Mouse (Mus musculus) liver, postnatal 0 days (tissue): ENCODE measurements around the gene Tdp1. TPM values are rescaled to one million over a fixed set of nuclear protein-coding genes. Genes with fewer than 3 reads are reported as not detected.

Experiments used
- ATAC-seq: fragments of 200-750 bp; cut with Nextera tagmentation; 2 replicates; pipeline ENCODE4 v1.8.0; 2017; ENCODE audit warnings: mild to moderate bottlenecking, moderate library complexity
- DNase-seq: peaks from one replicate; pipeline ENCODE4 v3.0.0-alpha.2; 2016
- H3K27ac ChIP-seq: fragments of 300-500 bp; sonication (generic); 2 replicates; pipeline ENCODE4 v1.5.1; 2014; ENCODE audit warnings: antibody characterized with exemption, moderate library complexity, mild to moderate bottlenecking, low read depth
- H3K27me3 ChIP-seq: fragments of 300-500 bp; sonication (generic); 2 replicates; pipeline ENCODE4 v1.6.1; 2014; ENCODE audit warnings: low read length, control low read depth, mixed read lengths; ENCODE audit not compliant: insufficient read depth
- H3K36me3 ChIP-seq: fragments of 300-500 bp; sonication (generic); replicated peaks from 2 replicates; pipeline ENCODE4 v1.6.1; 2014; ENCODE audit warnings: mild to moderate bottlenecking, control low read depth, low read length, moderate library complexity, mixed read lengths; ENCODE audit not compliant: insufficient read depth
- H3K4me1 ChIP-seq: fragments of 300-500 bp; sonication (generic); 2 replicates; pipeline ENCODE4 v1.6.1; 2014; ENCODE audit warnings: antibody characterized with exemption, mild to moderate bottlenecking, control low read depth; ENCODE audit not compliant: insufficient read depth
- H3K4me2 ChIP-seq: fragments of 300-500 bp; sonication (generic); 2 replicates; pipeline ENCODE4 v1.6.1; 2014; ENCODE audit warnings: low read depth, mild to moderate bottlenecking, low read length, moderate library complexity, mixed read lengths
- H3K4me3 ChIP-seq: fragments of 300-500 bp; sonication (generic); 2 replicates; pipeline ENCODE4 v1.5.1; 2014; ENCODE audit warnings: low read depth, low read length
- H3K9ac ChIP-seq: fragments of 300-500 bp; sonication (generic); replicated peaks from 2 replicates; pipeline ENCODE4 v1.6.1; 2014; ENCODE audit warnings: mild to moderate bottlenecking, moderate library complexity
- H3K9me3 ChIP-seq: fragments of 300-500 bp; sonication (generic); 2 replicates; pipeline ENCODE4 v1.6.1; 2016; ENCODE audit warnings: mild to moderate bottlenecking, control low read depth, low read length, mixed read lengths
- CTCF ChIP-seq: sonication (generic); IDR thresholded peaks from 2 replicates; pipeline ENCODE4 v1.5.1; 2016; ENCODE audit warnings: antibody characterized with exemption, low read depth
- EP300 ChIP-seq: IDR thresholded peaks from 2 replicates; pipeline ENCODE4 v1.6.1; 2016; ENCODE audit warnings: antibody characterized with exemption, low read depth, mild to moderate bottlenecking
- WGBS: fragments of 180-500 bp; shearing (Covaris S2); extraction: QIAGEN DNeasy Blood & Tissue Kit; methylation state at CpG from one replicate; pipeline ENCODE4 v1.1.7; 2014; ENCODE audit not compliant: insufficient replicate concordance; 5-methylcytosine and 5-hydroxymethylcytosine counted together
- polyA plus RNA-seq: library from polyadenylated mRNA; unstranded; fragments of >200 nt; fragmentation: Nextera tagmentation; extraction: Ambion mirVana; gene quantifications from 2 replicates; pipeline ENCODE4 v1.2.1, GENCODE M21; 2015

Tdp1 gene
- polyA plus RNA-seq, 1 experiment from 2014 or later = 12.4 TPM

- DNase-seq (no peak), ATAC-seq (no peak)
- peak overlapping the region; percentile 89 for H3K27ac ChIP-seq
- TF ChIP-seq CTCF (no peak), EP300 (no peak)
- no peaks in the 10 kb centered on the region for H3K27me3 ChIP-seq
- H3K9me3 ChIP-seq = no peaks in the 10 kb centered on the region
- H3K9ac ChIP-seq = peak overlapping the region; percentile 92
- H3K4me1 ChIP-seq = peaks cover 18% of the 10 kb centered on the region
- peak overlapping the region; percentile 97 for H3K4me2 ChIP-seq
- no peaks in the 10 kb centered on the region for H3K36me3 ChIP-seq
- H3K4me3 ChIP-seq = peak overlapping the region; percentile 83
- 50% methylated on average over 8 of the region's 8 CpGs for WGBS
Observed at GRCm38 (mm10) chr12:99885282-99885901, 1.1 kb downstream of the Tdp1 start.

DNA sequence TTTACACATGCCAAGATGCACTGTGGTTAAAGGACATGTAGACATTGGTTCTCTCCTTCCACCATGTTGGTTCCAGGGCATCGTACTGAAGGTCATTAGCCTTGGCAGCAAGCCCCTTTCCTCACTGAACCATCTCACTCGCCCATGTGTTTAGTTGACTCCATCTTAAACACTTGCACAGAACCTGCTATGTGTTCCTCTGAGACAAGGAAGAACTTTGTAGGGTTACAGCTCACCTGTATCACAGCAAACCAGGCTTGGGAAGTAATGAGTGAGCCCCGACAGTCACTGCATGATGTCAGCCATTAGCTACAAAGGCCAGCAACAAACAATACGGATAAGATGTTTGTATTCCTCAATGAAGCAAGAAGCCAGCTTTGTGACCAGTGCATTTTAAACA lies 13.5 kb downstream of the Tdp1 start:
- no peaks in the 10 kb centered on the region for H3K9me3 ChIP-seq
- H3K4me2 ChIP-seq = no peak overlapping the region
- no peak overlapping the region for H3K4me3 ChIP-seq
- TF ChIP-seq CTCF = no peak
- TF ChIP-seq EP300 = no peak
- 82% methylated on average over 4 of the region's 4 CpGs for WGBS
- no peak overlapping the region for H3K27ac ChIP-seq
- no peak for DNase-seq
- no peaks in the 10 kb centered on the region for H3K27me3 ChIP-seq
- no peak for ATAC-seq
- peaks cover 25% of the 10 kb centered on the region for H3K36me3 ChIP-seq
- no peak overlapping the region for H3K9ac ChIP-seq
- no peaks in the 10 kb centered on the region for H3K4me1 ChIP-seq

DNA sequence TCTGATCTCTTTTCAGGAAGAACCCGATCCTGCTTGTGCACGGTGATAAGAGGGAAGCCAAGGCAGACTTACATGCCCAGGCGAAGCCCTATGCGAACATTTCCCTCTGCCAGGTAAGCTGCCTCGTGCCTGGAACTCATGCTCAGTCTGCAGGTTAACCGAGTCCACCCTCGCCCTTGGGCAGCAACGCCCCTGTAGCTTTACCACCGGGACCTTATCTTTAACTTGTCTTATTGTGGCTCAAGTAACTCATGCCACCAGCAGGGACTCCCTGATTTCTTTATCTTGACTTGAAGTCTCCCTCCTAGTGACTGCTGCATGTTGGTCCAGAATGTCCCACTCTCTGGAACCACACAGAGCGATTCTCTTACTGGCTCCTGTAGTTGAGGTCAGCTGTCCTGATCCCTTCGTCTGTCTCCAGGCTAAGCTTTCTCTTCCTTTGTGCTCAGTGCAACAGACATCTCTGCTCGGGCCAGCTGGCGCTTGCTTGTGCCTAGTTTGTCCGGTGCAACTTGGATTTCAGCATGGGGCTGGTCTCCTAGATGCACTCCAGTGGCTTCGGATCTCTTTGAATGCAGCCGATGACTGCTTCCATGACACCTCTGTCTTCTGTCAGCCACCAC lies 14.0 kb downstream of the Tdp1 start:
- H3K4me3 ChIP-seq = no peak overlapping the region
- no peaks in the 10 kb centered on the region for H3K9me3 ChIP-seq
- DNase-seq (no peak), ATAC-seq (no peak)
- H3K27ac ChIP-seq = no peak overlapping the region
- H3K27me3 ChIP-seq = no peaks in the 10 kb centered on the region
- TF ChIP-seq CTCF (no peak), EP300 (no peak)
- H3K4me2 ChIP-seq = no peak overlapping the region
- H3K4me1 ChIP-seq = no peaks in the 10 kb centered on the region
- peaks cover 25% of the 10 kb centered on the region for H3K36me3 ChIP-seq
- no peak overlapping the region for H3K9ac ChIP-seq
- WGBS = 82% methylated on average over 16 of the region's 16 CpGs

- TF ChIP-seq EP300 = no peak
- TF ChIP-seq CTCF = peak; percentile 39
- ATAC-seq (no peak), DNase-seq (no peak)
- Histone ChIP-seq H3K27ac (no peak overlapping the region), H3K27me3 (no peaks in the 10 kb centered on the region), H3K4me3 (no peak overlapping the region), H3K9ac (no peak overlapping the region), H3K4me2 (no peak overlapping the region), H3K9me3 (no peaks in the 10 kb centered on the region), H3K4me1 (no peaks in the 10 kb centered on the region), H3K36me3 (peaks cover 18% of the 10 kb centered on the region)
- 69% methylated on average over 2 of the region's 3 CpGs for WGBS
Observed at GRCm38 (mm10) chr12:99899991-99900390, 15.7 kb downstream of the Tdp1 start.

DNA sequence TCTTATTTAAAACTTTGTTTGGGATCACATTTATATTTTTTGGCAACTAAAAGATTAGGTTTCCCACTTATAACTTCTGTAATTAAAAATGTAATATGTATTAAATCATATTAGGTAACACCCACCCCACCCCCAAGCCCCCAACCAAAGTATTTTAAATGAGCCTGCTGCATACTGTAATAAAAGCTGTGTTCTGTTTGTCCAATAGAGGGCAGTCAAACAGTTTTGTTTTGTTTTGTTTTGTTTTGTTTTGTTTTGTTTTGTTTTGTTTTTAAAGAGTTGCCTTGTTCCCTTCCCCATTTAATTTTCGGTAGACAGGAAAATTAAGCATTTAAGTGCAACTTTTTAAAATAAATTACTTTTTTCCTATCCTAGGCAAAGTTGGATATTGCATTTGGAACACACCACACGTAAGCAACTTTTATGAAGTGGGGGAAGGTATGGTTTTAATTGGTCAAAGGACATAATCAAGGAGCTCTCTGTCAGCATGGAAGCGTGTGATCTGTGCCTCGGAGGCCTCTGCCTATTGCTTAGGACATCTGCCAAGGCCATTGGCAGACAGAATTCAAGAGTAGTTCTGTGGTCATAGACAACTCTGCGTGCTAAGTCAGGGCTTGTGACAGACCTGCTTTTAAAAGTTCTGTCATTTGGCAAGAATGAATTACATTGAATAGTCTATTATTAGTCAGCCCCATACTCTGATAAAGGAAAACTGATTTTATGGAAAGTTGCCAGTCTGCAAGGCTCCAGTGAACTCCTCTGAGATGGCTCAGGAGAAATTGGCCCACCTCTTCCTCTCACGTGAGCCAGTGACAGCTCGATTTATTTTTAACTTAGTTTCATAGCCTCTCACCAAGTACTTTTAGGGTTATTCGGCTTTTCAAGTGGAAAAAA lies 17.9 kb downstream of the Tdp1 start:
- no peak for DNase-seq
- ATAC-seq = no peak
- H3K36me3 ChIP-seq = peaks cover 27% of the 10 kb centered on the region
- H3K9ac ChIP-seq = no peak overlapping the region
- H3K4me2 ChIP-seq = no peak overlapping the region
- H3K4me1 ChIP-seq = no peaks in the 10 kb centered on the region
- no peaks in the 10 kb centered on the region for H3K27me3 ChIP-seq
- 66% methylated on average over 8 of the region's 8 CpGs for WGBS
- H3K9me3 ChIP-seq = no peaks in the 10 kb centered on the region
- TF ChIP-seq EP300 = no peak
- peak; percentile 22; the same call in 1 of the 2 replicates for TF ChIP-seq CTCF
- peak overlapping the region; percentile 24; the same call in 1 of the 2 replicates for H3K27ac ChIP-seq
- no peak overlapping the region for H3K4me3 ChIP-seq

DNA sequence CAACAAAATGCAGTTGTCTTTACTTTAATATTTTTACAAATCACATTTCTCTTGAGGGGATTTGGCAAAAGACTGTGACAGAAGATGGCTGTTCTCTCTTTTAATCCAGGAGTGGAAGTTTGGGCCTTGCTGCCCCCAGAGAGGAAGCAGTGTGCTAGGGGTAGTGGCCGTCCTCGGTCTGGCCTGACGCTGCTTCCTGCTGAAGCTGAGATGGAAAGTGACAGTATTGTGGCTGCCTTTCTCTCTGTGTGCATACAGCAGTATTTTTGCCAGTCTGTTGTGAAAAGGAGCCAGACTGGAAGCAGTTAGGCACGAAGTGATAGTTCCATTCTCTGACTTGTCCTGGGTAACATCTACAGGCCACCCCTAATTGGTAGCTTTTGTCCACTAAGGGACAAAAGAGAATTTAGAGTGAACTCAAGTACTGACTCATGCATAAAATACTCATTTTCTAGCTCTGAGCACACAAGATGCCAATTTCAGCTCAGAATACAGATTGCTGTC lies 18.6 kb downstream of the Tdp1 start:
- H3K4me3 ChIP-seq = no peak overlapping the region
- 54% methylated on average over 4 of the region's 4 CpGs for WGBS
- 0 out of 2 replicates have a peak, but pooled peaks have one; percentile 35 for ATAC-seq
- no peaks in the 10 kb centered on the region for H3K4me1 ChIP-seq
- H3K9ac ChIP-seq = no peak overlapping the region
- DNase-seq = no peak
- no peaks in the 10 kb centered on the region for H3K9me3 ChIP-seq
- no peak overlapping the region for H3K4me2 ChIP-seq
- H3K27me3 ChIP-seq = no peaks in the 10 kb centered on the region
- peaks cover 34% of the 10 kb centered on the region for H3K36me3 ChIP-seq
- no peak for TF ChIP-seq CTCF
- TF ChIP-seq EP300 = no peak
- peak overlapping the region; percentile 24; the same call in 1 of the 2 replicates for H3K27ac ChIP-seq
